Mouse (Mus musculus) testis, adult 2 months (tissue): ENCODE data around the gene Rnf31. TPM values are rescaled to one million over a fixed set of nuclear protein-coding genes. Genes with fewer than 3 reads are reported as not detected.
A peak's percentile ranks its signal among the peaks of the same experiment; 100 is the strongest.

ENCODE experiments used
- H3K27ac ChIP-seq: fragments of 200-500 bp; 2 replicates; pipeline ENCODE4 v1.5.1; 2012; ENCODE audit warnings: low read depth, low read length; ENCODE audit not compliant: control insufficient read depth, insufficient read depth
- H3K27me3 ChIP-seq: fragments of 200-500 bp; 2 replicates; pipeline ENCODE4 v1.6.1; 2012; ENCODE audit warnings: mild to moderate bottlenecking, low read length, moderate library complexity; ENCODE audit not compliant: control insufficient read depth, insufficient read depth
- H3K36me3 ChIP-seq: fragments of 200-500 bp; 2 replicates; pipeline ENCODE4 v1.6.1; 2012; ENCODE audit warnings: mild to moderate bottlenecking, low read length; ENCODE audit not compliant: control insufficient read depth, insufficient read depth
- H3K4me1 ChIP-seq: fragments of 200-500 bp; 2 replicates; pipeline ENCODE4 v1.6.1; 2012; ENCODE audit warnings: low read length; ENCODE audit not compliant: control insufficient read depth, insufficient read depth
- H3K4me3 ChIP-seq: fragments of 200-500 bp; 2 replicates; pipeline ENCODE4 v1.5.1; 2012; ENCODE audit warnings: low read depth, mild to moderate bottlenecking, low read length, moderate library complexity, mixed read lengths; ENCODE audit not compliant: control insufficient read depth
- CTCF ChIP-seq: fragments of 200-500 bp; IDR thresholded peaks from 2 replicates; pipeline ENCODE4 v1.5.1; 2012; ENCODE audit warnings: low read depth, mild to moderate bottlenecking, inconsistent platforms, low read length, moderate library complexity; ENCODE audit not compliant: control insufficient read depth, insufficient read depth, insufficient replicate concordance
- POLR2A ChIP-seq: fragments of 200-500 bp; IDR thresholded peaks from 2 replicates; pipeline ENCODE4 v1.6.1; 2012; ENCODE audit warnings: low read depth, mild to moderate bottlenecking, inconsistent platforms, low read length, moderate library complexity; ENCODE audit not compliant: control insufficient read depth
- polyA plus RNA-seq: library from polyadenylated mRNA; depleted of rRNA; stranded (reverse); fragments of >200 nt; gene quantifications from 2 replicates; pipeline ENCODE4 v1.2.3, GENCODE M21; 2012

Gene Rnf31
- polyA plus RNA-seq, 1 experiment: 7.8 TPM

GRCm38 (mm10) chr14:55584702-55585565 is 6.6 kb upstream of the Rnf31 start, which contains the start of gene Emc9:
Gene Emc9 (minus strand): TSS chr14:55585302.
- TF ChIP-seq CTCF: no peak
- peak; percentile 38; the same call in 1 of the 2 replicates for TF ChIP-seq POLR2A
- H3K27me3 ChIP-seq: no peaks in the 10 kb centered on the region
- H3K4me3 ChIP-seq: peak within 1 kb of the TSS; percentile 84
- no peaks in the 10 kb centered on the region for H3K36me3 ChIP-seq
- H3K27ac ChIP-seq: peak within 1 kb of the TSS; percentile 56
- H3K4me1 ChIP-seq: peaks cover 3% of the 10 kb centered on the region

- TF ChIP-seq CTCF (no peak), POLR2A (no peak)
- Histone ChIP-seq H3K27ac (peak overlapping the region; percentile 52; the same call in 1 of the 2 replicates), H3K27me3 (no peaks in the 10 kb centered on the region), H3K36me3 (no peaks in the 10 kb centered on the region), H3K4me1 (peaks cover 5% of the 10 kb centered on the region), H3K4me3 (no peak overlapping the region)
These were observed 5.9 kb upstream of the Rnf31 start for GRCm38 (mm10) chr14:55585566-55585960.

- peaks cover 7% of the 10 kb centered on the region for H3K4me1 ChIP-seq
- H3K27me3 ChIP-seq: no peaks in the 10 kb centered on the region
- H3K4me3 ChIP-seq: no peak overlapping the region
- TF ChIP-seq POLR2A (no peak), CTCF (no peak)
- no peak overlapping the region for H3K27ac ChIP-seq
- no peaks in the 10 kb centered on the region for H3K36me3 ChIP-seq
These were observed 5.4 kb upstream of the Rnf31 start for GRCm38 (mm10) chr14:55586149-55586548.

- no peaks in the 10 kb centered on the region for H3K36me3 ChIP-seq
- H3K27me3 ChIP-seq: no peaks in the 10 kb centered on the region
- H3K27ac ChIP-seq: no peak overlapping the region
- peaks cover 16% of the 10 kb centered on the region for H3K4me1 ChIP-seq
- no peak overlapping the region for H3K4me3 ChIP-seq
- TF ChIP-seq CTCF (no peak), POLR2A (no peak)
These were observed 2.2 kb upstream of the Rnf31 start for GRCm38 (mm10) chr14:55589271-55589670.

- Histone ChIP-seq H3K27ac (peak overlapping the region; percentile 78), H3K4me1 (peaks cover 13% of the 10 kb centered on the region), H3K4me3 (peak overlapping the region; percentile 88; the same call in 1 of the 2 replicates), H3K27me3 (no peaks in the 10 kb centered on the region), H3K36me3 (no peaks in the 10 kb centered on the region)
- TF ChIP-seq CTCF: no peak
- TF ChIP-seq POLR2A: no peak
These were observed 1.6 kb upstream of the Rnf31 start for GRCm38 (mm10) chr14:55589771-55590448.

- TF ChIP-seq CTCF: no peak
- peak; percentile 25; the same call in 1 of the 2 replicates for TF ChIP-seq POLR2A
- Histone ChIP-seq H3K4me3 (peak within 1 kb of the TSS; percentile 88), H3K4me1 (peaks cover 13% of the 10 kb centered on the region), H3K27me3 (no peaks in the 10 kb centered on the region), H3K27ac (peak within 1 kb of the TSS; percentile 87), H3K36me3 (no peaks in the 10 kb centered on the region)
These were observed 669 bp upstream of the Rnf31 start, which contains the start of gene Psme2 for GRCm38 (mm10) chr14:55590748-55591330. Gene Psme2 (minus strand): TSS chr14:55591113.

- TF ChIP-seq POLR2A: no peak
- TF ChIP-seq CTCF: no peak
- Histone ChIP-seq H3K27ac (no peak overlapping the region), H3K4me3 (peak overlapping the region; percentile 88), H3K4me1 (peaks cover 19% of the 10 kb centered on the region), H3K36me3 (no peaks in the 10 kb centered on the region), H3K27me3 (no peaks in the 10 kb centered on the region)
These were observed 718 bp downstream of the Rnf31 start for GRCm38 (mm10) chr14:55592226-55592625.
